Mouse (Mus musculus) hindlimb bud, embryonic 11.5 days (tissue): Measurements from ENCODE around the gene Spata45.
A peak's percentile ranks its signal among the peaks of the same experiment; 100 is the strongest.

Experiments
- DNase-seq: peaks from one replicate; pipeline ENCODE4 v3.0.0-alpha.2; 2012; ENCODE audit warnings: low read depth, low spot score; ENCODE audit errors: extremely low spot score

The Spata45 gene

GRCm38 (mm10) chr1:191083230-191083629, 46.8 kb downstream of the Spata45 start:
- no peak for DNase-seq

DNA sequence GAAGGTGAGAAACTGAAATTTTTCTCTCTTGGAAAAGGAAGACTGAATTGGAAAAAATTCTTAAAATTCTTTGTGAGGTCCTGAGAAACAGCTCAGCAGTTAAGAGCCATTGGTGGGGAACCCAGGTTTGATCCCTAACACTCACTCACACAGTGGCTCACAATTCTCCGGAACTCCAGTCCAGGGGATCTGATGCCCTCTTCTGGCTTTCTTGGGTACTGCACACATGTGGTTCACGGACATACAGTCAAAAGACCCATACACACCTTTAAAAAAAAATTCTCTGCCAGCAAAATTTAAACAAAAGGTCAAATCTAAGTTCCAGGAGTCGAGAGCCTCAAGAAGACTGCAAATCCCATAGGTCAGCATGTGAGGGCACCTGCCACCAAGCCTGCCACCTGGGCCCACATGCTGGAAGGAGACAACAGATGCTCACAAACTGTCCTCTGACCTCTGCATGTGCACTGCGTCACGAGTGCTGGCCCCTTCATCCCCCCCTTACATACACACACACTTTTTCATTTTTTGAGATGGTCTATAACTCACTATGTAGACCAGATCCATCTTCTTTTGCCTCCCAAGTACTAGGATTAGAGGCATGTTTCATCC, 48.6 kb downstream of the Spata45 start:
- DNase-seq: peak; percentile 39

DNA sequence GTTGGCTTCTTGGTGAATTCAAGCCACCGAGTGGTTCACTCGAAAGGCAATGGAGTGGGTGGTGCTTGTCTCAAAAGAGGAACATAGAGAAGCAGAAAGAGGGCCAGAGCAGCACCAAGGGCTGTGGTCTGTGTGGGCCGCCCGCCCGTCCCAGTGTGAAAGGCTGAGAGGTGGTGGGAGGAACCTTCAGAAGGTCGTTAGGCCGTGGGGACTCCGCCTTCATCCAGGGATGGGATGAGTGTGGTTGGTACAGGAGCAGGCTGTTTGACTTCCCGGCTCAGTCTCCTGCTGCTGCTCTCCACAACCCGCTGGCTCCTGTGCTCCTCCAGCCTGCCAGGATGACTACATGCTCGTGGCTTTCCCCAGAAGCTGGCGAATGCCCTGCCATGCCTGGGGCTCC, 49.2 kb downstream of the Spata45 start:
- DNase-seq: no peak

GRCm38 (mm10) chr1:191086304-191086878, 50.0 kb downstream of the Spata45 start:
- no peak for DNase-seq

DNA sequence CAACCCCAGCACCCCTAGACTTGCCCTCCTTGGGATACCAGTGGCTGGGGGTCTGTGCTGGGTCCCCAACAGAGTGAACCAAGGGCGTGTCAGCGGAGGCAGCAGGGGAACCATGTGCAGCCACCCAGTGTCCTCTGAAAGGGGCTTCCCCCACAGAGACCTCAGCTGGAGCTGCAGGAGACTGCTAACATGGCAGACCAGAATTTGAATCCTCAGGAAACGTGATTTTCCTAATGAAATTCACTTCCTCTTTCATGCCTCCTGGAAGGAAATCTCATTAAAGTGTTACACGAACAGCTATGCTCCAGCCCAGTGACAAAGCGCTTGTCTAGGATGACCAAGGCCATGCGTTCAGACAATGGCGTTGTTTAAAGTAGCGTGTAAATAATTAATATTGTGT, 50.5 kb downstream of the Spata45 start:
- no peak for DNase-seq

GRCm38 (mm10) chr1:191087955-191088354, 51.5 kb downstream of the Spata45 start:
- no peak for DNase-seq

DNA sequence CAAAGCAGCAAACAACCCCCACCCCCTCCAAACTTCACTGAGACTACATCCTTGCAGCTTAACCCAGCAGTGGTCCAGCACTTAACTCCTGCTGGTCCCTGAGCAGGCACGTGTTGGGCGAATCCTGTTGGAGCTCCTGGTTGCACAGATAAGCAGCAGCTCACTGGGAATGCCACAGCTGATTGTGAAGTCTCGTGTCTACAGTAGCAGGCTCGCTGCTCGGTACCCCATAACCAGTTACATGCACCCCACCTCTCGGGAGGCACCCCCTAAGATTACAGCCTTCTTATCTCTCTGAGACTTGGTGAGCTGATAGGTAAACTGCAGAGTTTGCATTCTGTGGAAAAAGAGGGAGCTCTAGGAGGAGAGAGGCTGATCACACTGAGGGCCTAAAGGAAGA, 52.9 kb downstream of the Spata45 start:
- no peak for DNase-seq

GRCm38 (mm10) chr1:191092050-191092449, 55.6 kb downstream of the Spata45 start:
- DNase-seq: no peak
